Comparison of ENCODE assay signal across 25 mouse cellular contexts in genomic region chr13:15688074-15688825, GRCm38 (mm10).
DNase-seq lines count a peak whose midpoint lies in the region; ATAC-seq and TF ChIP-seq lines count a peak whose summit lies in the region.
"Had no signal": no experiment of that assay in that cellular context is flagged by ENCODE, and none has a peak within 500 bp of the region (broad histone marks: within the 10 kb centered on the region; RNA-seq: fewer than 3 reads in every experiment).

No protein-coding gene starts in this region.

- H3K9ac ChIP-seq in forebrain, embryonic 14.5 days (ENCODE audit: low read length), result no peak overlapping the region
- H3K9ac ChIP-seq in forebrain, embryonic 16.5 days (replicated peaks; ENCODE audit: low read depth, low read length), result no peak overlapping the region
- no peak overlapping the region for H3K9ac ChIP-seq in midbrain, postnatal 0 days (replicated peaks; ENCODE audit: low read length, poor library complexity, severe bottlenecking)
- H3K9ac ChIP-seq in midbrain, embryonic 16.5 days (ENCODE audit: low read depth, low read length), result no peak overlapping the region
- H3K9ac ChIP-seq: limb, embryonic 12.5 days; liver, postnatal 0 days; midbrain, embryonic 15.5 days; neural tube, embryonic 15.5 days had no signal

- DNase-seq in forebrain, embryonic 14.5 days (ENCODE audit: low spot score), result peak; percentile 37
- DNase-seq in midbrain, postnatal 0 days (ENCODE audit: low spot score), result peak; percentile 21
- DNase-seq in adrenal gland, postnatal 25 days, result peak; percentile 3
- no peak for DNase-seq in spleen, postnatal 36 days (ENCODE audit: low spot score in 2 of 2)
- DNase-seq: cerebellum, adult 18-20 months; cerebellum, postnatal 25 days; heart, postnatal 4 days; kidney, adult 9 months; kidney, postnatal 25 days; liver, postnatal 0 days; thymus, adult 2 months; thymus, postnatal 4 days had no signal

- 67% methylated on average over 6 of the region's 6 CpGs for WGBS in forebrain, embryonic 14.5 days
- WGBS in forebrain, embryonic 16.5 days, result 57% methylated on average over 6 of the region's 6 CpGs
- WGBS in midbrain, postnatal 0 days, result 79% methylated on average over 6 of the region's 6 CpGs
- WGBS in midbrain, embryonic 16.5 days, result 80% methylated on average over 6 of the region's 6 CpGs

- H3K4me2 ChIP-seq in forebrain, embryonic 14.5 days (ENCODE audit: low read length), result no peak overlapping the region
- H3K4me2 ChIP-seq in forebrain, embryonic 16.5 days (ENCODE audit: low read length), result no peak overlapping the region
- H3K4me2 ChIP-seq in midbrain, postnatal 0 days (ENCODE audit: low read depth, low read length, poor library complexity, severe bottlenecking), result no peak overlapping the region
- H3K4me2 ChIP-seq in midbrain, embryonic 16.5 days (ENCODE audit: low read length), result no peak overlapping the region
- H3K4me2 ChIP-seq: limb, embryonic 12.5 days; liver, embryonic 11.5 days; midbrain, embryonic 15.5 days; neural tube, embryonic 15.5 days had no signal

- H3K9me3 ChIP-seq in forebrain, embryonic 14.5 days (replicated peaks; ENCODE audit: control insufficient read depth, low read length), result no peaks in the 10 kb centered on the region
- no peaks in the 10 kb centered on the region for H3K9me3 ChIP-seq in forebrain, embryonic 16.5 days (ENCODE audit: control insufficient read depth, low read length)
- H3K9me3 ChIP-seq in midbrain, postnatal 0 days (ENCODE audit: low read length), result no peaks in the 10 kb centered on the region
- H3K9me3 ChIP-seq in midbrain, embryonic 16.5 days (replicated peaks; ENCODE audit: control insufficient read depth, low read length, poor library complexity, severe bottlenecking), result no peaks in the 10 kb centered on the region
- H3K9me3 ChIP-seq: embryonic facial prominence, embryonic 10.5 days; heart, embryonic 10.5 days; limb, embryonic 12.5 days; midbrain, embryonic 15.5 days; neural tube, embryonic 15.5 days had no signal

- no peak overlapping the region for H3K4me3 ChIP-seq in forebrain, embryonic 14.5 days (ENCODE audit: low read depth, low read length)
- no peak overlapping the region for H3K4me3 ChIP-seq in forebrain, embryonic 16.5 days (replicated peaks; ENCODE audit: low read length)
- no peak overlapping the region for H3K4me3 ChIP-seq in midbrain, postnatal 0 days (ENCODE audit: low read depth, low read length)
- no peak overlapping the region for H3K4me3 ChIP-seq in midbrain, embryonic 16.5 days (ENCODE audit: low read depth, low read length)
- H3K4me3 ChIP-seq: embryonic facial prominence, embryonic 10.5 days; heart, embryonic 10.5 days; layer of hippocampus, adult 2 months; limb, embryonic 12.5 days; midbrain, embryonic 15.5 days; neural tube, embryonic 15.5 days had no signal

- no peak for ATAC-seq in forebrain, embryonic 14.5 days
- ATAC-seq in forebrain, embryonic 16.5 days, result no peak
- ATAC-seq in midbrain, postnatal 0 days (ENCODE audit: low FRiP score), result no peak
- no peak for ATAC-seq in midbrain, embryonic 16.5 days
- ATAC-seq in activated CD4-positive, CD25-positive, alpha-beta regulatory T cell, adult 4 months, result no peak
- ATAC-seq: liver, postnatal 0 days; lung, postnatal 0 days; midbrain, embryonic 15.5 days had no signal

- no peaks in the 10 kb centered on the region for H3K36me3 ChIP-seq in forebrain, embryonic 14.5 days (ENCODE audit: control insufficient read depth, insufficient read depth, low read length)
- H3K36me3 ChIP-seq in forebrain, embryonic 16.5 days (ENCODE audit: control insufficient read depth, insufficient read depth), result no peaks in the 10 kb centered on the region
- no peaks in the 10 kb centered on the region for H3K36me3 ChIP-seq in midbrain, postnatal 0 days (ENCODE audit: insufficient read depth, low read length)
- no peaks in the 10 kb centered on the region for H3K36me3 ChIP-seq in midbrain, embryonic 16.5 days (ENCODE audit: control insufficient read depth, insufficient read depth, low read length)
- H3K36me3 ChIP-seq: embryonic facial prominence, embryonic 10.5 days; heart, embryonic 10.5 days; limb, embryonic 12.5 days; midbrain, embryonic 15.5 days; neural tube, embryonic 15.5 days had no signal

- H3K27ac ChIP-seq in forebrain, embryonic 14.5 days (ENCODE audit: low read depth, low read length), result no peak overlapping the region
- no peak overlapping the region for H3K27ac ChIP-seq in forebrain, embryonic 16.5 days (ENCODE audit: low read length)
- H3K27ac ChIP-seq in midbrain, postnatal 0 days (ENCODE audit: low read depth, low read length), result no peak overlapping the region
- no peak overlapping the region for H3K27ac ChIP-seq in midbrain, embryonic 16.5 days (ENCODE audit: low read length)
- H3K27ac ChIP-seq: embryonic facial prominence, embryonic 10.5 days; heart, embryonic 10.5 days; layer of hippocampus, adult 2 months; limb, embryonic 12.5 days; macrophage; midbrain, embryonic 15.5 days; neural tube, embryonic 15.5 days; stomach, postnatal 0 days had no signal

- peaks cover 3% of the 10 kb centered on the region; the same call in 1 of the 2 replicates for H3K4me1 ChIP-seq in forebrain, embryonic 14.5 days (ENCODE audit: control insufficient read depth, insufficient read depth, low read length)
- peaks cover 2% of the 10 kb centered on the region; the same call in 1 of the 2 replicates for H3K4me1 ChIP-seq in forebrain, embryonic 16.5 days (replicated peaks; ENCODE audit: control insufficient read depth, insufficient read depth, low read length)
- H3K4me1 ChIP-seq in midbrain, postnatal 0 days (ENCODE audit: insufficient read depth, low read length), result 0 out of 2 replicates have a peak, but pooled peaks cover 2% of the 10 kb centered on the region
- no peaks in the 10 kb centered on the region for H3K4me1 ChIP-seq in midbrain, embryonic 16.5 days (ENCODE audit: control insufficient read depth, insufficient read depth, low read length)
- H3K4me1 ChIP-seq: embryonic facial prominence, embryonic 10.5 days; heart, embryonic 10.5 days; limb, embryonic 12.5 days; midbrain, embryonic 15.5 days; neural tube, embryonic 15.5 days had no signal

- H3K27me3 ChIP-seq in forebrain, embryonic 14.5 days (replicated peaks; ENCODE audit: control insufficient read depth, insufficient read depth, low read length), result no peaks in the 10 kb centered on the region
- H3K27me3 ChIP-seq in forebrain, embryonic 16.5 days (replicated peaks; ENCODE audit: control insufficient read depth, insufficient read depth, low read length), result no peaks in the 10 kb centered on the region
- H3K27me3 ChIP-seq in midbrain, postnatal 0 days (ENCODE audit: insufficient read depth, low read length), result no peaks in the 10 kb centered on the region
- H3K27me3 ChIP-seq in midbrain, embryonic 16.5 days (ENCODE audit: control insufficient read depth, insufficient read depth, low read depth, low read length), result no peaks in the 10 kb centered on the region
- H3K27me3 ChIP-seq: limb, embryonic 12.5 days; midbrain, embryonic 15.5 days; neural tube, embryonic 15.5 days had no signal

- TF ChIP-seq CTCF in midbrain, postnatal 0 days (IDR thresholded peaks at IDR 0.05), result no peak

Comparison
In these comparisons a context has a peak if more than half of its experiments do, and no peak if none do; other contexts are left out.
1. DNase-seq: peak in forebrain, embryonic 14.5 days (single experiment), midbrain, postnatal 0 days (single experiment) and adrenal gland, postnatal 25 days (single experiment); none in spleen, postnatal 36 days (0 of 2).